Comparison of ENCODE assay signal across 15 mouse cellular contexts in genomic region chr9:78750246-78750645, GRCm38 (mm10).
DNase-seq lines count a peak whose midpoint lies in the region; ATAC-seq and TF ChIP-seq lines count a peak whose summit lies in the region.
"Had no signal": no experiment of that assay in that cellular context is flagged by ENCODE, and none has a peak within 500 bp of the region (broad histone marks: within the 10 kb centered on the region; RNA-seq: fewer than 3 reads in every experiment).

No protein-coding gene starts in this region.

- no peak overlapping the region for H3K27ac ChIP-seq in embryonic facial prominence, embryonic 14.5 days (replicated peaks; ENCODE audit: low read depth, low read length)
- no peak overlapping the region for H3K27ac ChIP-seq in embryonic facial prominence, embryonic 10.5 days (replicated peaks)
- H3K27ac ChIP-seq in gastrocnemius, adult 2 months: peak overlapping the region; percentile 43; the same call in 1 of the 2 replicates
- no peak overlapping the region for H3K27ac ChIP-seq in hindbrain, postnatal 0 days
- H3K27ac ChIP-seq: forebrain, embryonic 13.5 days; limb, embryonic 12.5 days had no signal

- no peaks in the 10 kb centered on the region for H3K4me1 ChIP-seq in embryonic facial prominence, embryonic 14.5 days (ENCODE audit: control insufficient read depth, insufficient read depth, low read length)
- no peaks in the 10 kb centered on the region for H3K4me1 ChIP-seq in embryonic facial prominence, embryonic 10.5 days
- H3K4me1 ChIP-seq in hindbrain, postnatal 0 days (ENCODE audit: insufficient read depth, low read length): no peaks in the 10 kb centered on the region
- H3K4me1 ChIP-seq: forebrain, embryonic 13.5 days; limb, embryonic 12.5 days had no signal

- DNase-seq in embryonic facial prominence, embryonic 14.5 days (ENCODE audit: low spot score): peak; percentile 51
- no peak for DNase-seq in embryonic facial prominence, embryonic 10.5 days (ENCODE audit: low spot score)
- DNase-seq in 3T3-L1 (ENCODE audit: low read depth, low spot score): peak; percentile 82
- DNase-seq in gastrocnemius, adult 2 months: peak; percentile 77
- peak; percentile 46 to 53 for DNase-seq in heart, postnatal 14 days
- DNase-seq in right cerebral cortex, postnatal 25 days: no peak
- no peak for DNase-seq in frontal cortex, postnatal 14 days (ENCODE audit: low spot score in 2 of 2)
- no peak for DNase-seq in hindbrain, postnatal 0 days (ENCODE audit: low spot score)
- DNase-seq: cerebellum, adult 11-12 months; midbrain, embryonic 14.5 days; retina, postnatal 1 day; thymus, postnatal 25 days had no signal

- no peak overlapping the region for H3K4me2 ChIP-seq in embryonic facial prominence, embryonic 14.5 days (ENCODE audit: low read depth, low read length)
- no peak overlapping the region for H3K4me2 ChIP-seq in hindbrain, postnatal 0 days (ENCODE audit: low read depth, low read length)
- H3K4me2 ChIP-seq: forebrain, embryonic 13.5 days; limb, embryonic 12.5 days had no signal

- no peak for TF ChIP-seq CTCF in gastrocnemius, adult 2 months (IDR thresholded peaks at IDR 0.05)
- no peak for TF ChIP-seq CTCF in hindbrain, postnatal 0 days (IDR thresholded peaks at IDR 0.05; ENCODE audit: low read depth)

- no peak for ATAC-seq in embryonic facial prominence, embryonic 14.5 days (ENCODE audit: low read depth)
- no peak for ATAC-seq in hindbrain, postnatal 0 days
- ATAC-seq: forebrain, embryonic 13.5 days; intestine, embryonic 16.5 days had no signal

- no peaks in the 10 kb centered on the region for H3K27me3 ChIP-seq in embryonic facial prominence, embryonic 14.5 days (replicated peaks; ENCODE audit: control insufficient read depth, insufficient read depth, low read length)
- H3K27me3 ChIP-seq in embryonic facial prominence, embryonic 10.5 days (replicated peaks; ENCODE audit: low read depth, poor library complexity, severe bottlenecking): no peaks in the 10 kb centered on the region
- no peaks in the 10 kb centered on the region for H3K27me3 ChIP-seq in hindbrain, postnatal 0 days (ENCODE audit: insufficient read depth, low read length)
- H3K27me3 ChIP-seq: forebrain, embryonic 13.5 days; limb, embryonic 12.5 days had no signal

- H3K36me3 ChIP-seq in embryonic facial prominence, embryonic 14.5 days (ENCODE audit: control insufficient read depth, insufficient read depth, low read length): no peaks in the 10 kb centered on the region
- H3K36me3 ChIP-seq in embryonic facial prominence, embryonic 10.5 days (replicated peaks): no peaks in the 10 kb centered on the region
- no peaks in the 10 kb centered on the region for H3K36me3 ChIP-seq in hindbrain, postnatal 0 days (ENCODE audit: insufficient read depth, low read length)
- H3K36me3 ChIP-seq: limb, embryonic 12.5 days had no signal

- no peaks in the 10 kb centered on the region for H3K9me3 ChIP-seq in embryonic facial prominence, embryonic 14.5 days (ENCODE audit: control insufficient read depth, low read length)
- H3K9me3 ChIP-seq in embryonic facial prominence, embryonic 10.5 days: no peaks in the 10 kb centered on the region
- H3K9me3 ChIP-seq in hindbrain, postnatal 0 days (ENCODE audit: low read length): no peaks in the 10 kb centered on the region
- H3K9me3 ChIP-seq: forebrain, embryonic 13.5 days; limb, embryonic 12.5 days had no signal

- 52% methylated on average over 3 of the region's 3 CpGs for WGBS in embryonic facial prominence, embryonic 14.5 days
- 75% methylated on average over 3 of the region's 3 CpGs for WGBS in embryonic facial prominence, embryonic 10.5 days
- WGBS in hindbrain, postnatal 0 days: 62% methylated on average over 3 of the region's 3 CpGs

- intact Hi-C loops in gastrocnemius, adult 2 months (cut with DNase I): no loop called here
- intact Hi-C loops in heart, postnatal 14 days (cut with DNase I): no loop called here

- no peak overlapping the region for H3K4me3 ChIP-seq in embryonic facial prominence, embryonic 14.5 days (ENCODE audit: low read depth, low read length)
- no peak overlapping the region for H3K4me3 ChIP-seq in embryonic facial prominence, embryonic 10.5 days
- no peak overlapping the region for H3K4me3 ChIP-seq in gastrocnemius, adult 2 months
- no peak overlapping the region for H3K4me3 ChIP-seq in hindbrain, postnatal 0 days (ENCODE audit: low read length)
- H3K4me3 ChIP-seq: forebrain, embryonic 13.5 days; limb, embryonic 12.5 days had no signal

- H3K9ac ChIP-seq in embryonic facial prominence, embryonic 14.5 days (ENCODE audit: low read depth, low read length): no peak overlapping the region
- no peak overlapping the region for H3K9ac ChIP-seq in hindbrain, postnatal 0 days (replicated peaks; ENCODE audit: low read length)
- H3K9ac ChIP-seq: forebrain, embryonic 13.5 days; limb, embryonic 12.5 days had no signal

Comparison
In these comparisons a context has a peak if more than half of its experiments do, and no peak if none do; other contexts are left out.
1. DNase-seq: peak in embryonic facial prominence, embryonic 14.5 days (single experiment), 3T3-L1 (single experiment), gastrocnemius, adult 2 months (single experiment) and heart, postnatal 14 days (2 of 2); none in embryonic facial prominence, embryonic 10.5 days (single experiment), right cerebral cortex, postnatal 25 days (single experiment), frontal cortex, postnatal 14 days (0 of 2) and hindbrain, postnatal 0 days (single experiment).